Mouse (Mus musculus) heart, adult 2 months (tissue): Measurements from ENCODE around the gene Spsb1. TPM values are rescaled to one million over a fixed set of nuclear protein-coding genes. Genes with fewer than 3 reads are reported as not detected.

Experiments
- DNase-seq, 2 experiments: peaks; one replicate each; pipeline ENCODE4 v3.0.0; 2021
- H3K27ac ChIP-seq: fragments of 200-600 bp; 2 replicates; pipeline ENCODE4 v1.8.1; 2022
- H3K27me3 ChIP-seq: fragments of 200-500 bp; 2 replicates; pipeline ENCODE4 v1.6.1; 2012; ENCODE audit warnings: mild to moderate bottlenecking, low read length, inconsistent platforms, mixed read lengths; ENCODE audit not compliant: control insufficient read depth, insufficient read depth
- H3K36me3 ChIP-seq: fragments of 200-500 bp; 2 replicates; pipeline ENCODE4 v1.6.1; 2012; ENCODE audit warnings: low read length, inconsistent platforms; ENCODE audit not compliant: control insufficient read depth, insufficient read depth
- H3K4me1 ChIP-seq: fragments of 200-500 bp; 2 replicates; pipeline ENCODE4 v1.6.1; 2011; ENCODE audit warnings: low read length; ENCODE audit not compliant: control insufficient read depth, insufficient read depth
- H3K4me3 ChIP-seq: fragments of 200-600 bp; 2 replicates; pipeline ENCODE4 v1.8.1; 2022
- H3K79me2 ChIP-seq: fragments of 200-500 bp; replicated peaks from 2 replicates; pipeline ENCODE4 v1.6.1; 2012; ENCODE audit warnings: mild to moderate bottlenecking, inconsistent platforms, low read length, moderate library complexity, mixed read lengths; ENCODE audit not compliant: control insufficient read depth, insufficient read depth
- H3K9ac ChIP-seq: fragments of 200-500 bp; 2 replicates; pipeline ENCODE4 v1.6.1; 2012; ENCODE audit warnings: low read depth, mild to moderate bottlenecking, control low read depth, inconsistent platforms, low read length, mixed read lengths
- CTCF ChIP-seq: fragments of 200-600 bp; IDR thresholded peaks from 2 replicates; pipeline ENCODE4 v1.8.1; 2022; ENCODE audit warnings: antibody characterized with exemption, mild to moderate bottlenecking, moderate library complexity
- EP300 ChIP-seq: fragments of 200-500 bp; IDR thresholded peaks from 2 replicates; pipeline ENCODE4 v1.6.1; 2011; ENCODE audit warnings: low read depth, low read length, control low read depth; ENCODE audit not compliant: insufficient read depth
- POLR2A ChIP-seq: fragments of 200-500 bp; IDR thresholded peaks from 2 replicates; pipeline ENCODE4 v1.6.1; 2011; ENCODE audit warnings: mild to moderate bottlenecking, low read depth, low read length, control low read depth; ENCODE audit not compliant: insufficient read depth
- whole genome bisulfite sequencing: fragments of 180-500 bp; shearing (Covaris S2); methylation state at CpG from one replicate; pipeline ENCODE4 v1.1.7; 2018; 5-methylcytosine and 5-hydroxymethylcytosine counted together
- intact Hi-C: fragments of 180-260 bp; cut with DNase I; formaldehyde crosslinking; loops from one replicate; pipeline ENCODE4 v1.15.1; 2025
- polyA plus RNA-seq: library from polyadenylated mRNA; depleted of rRNA; stranded (reverse); fragments of >200 nt; gene quantifications from 2 replicates; pipeline ENCODE4 v1.2.3, GENCODE M21; 2012
- total RNA-seq, 2 experiments: library from RNA; stranded (reverse); gene quantifications; 2 replicates each; pipeline ENCODE4 v1.2.3; 2021

The Spsb1 gene
- total and polyA plus RNA-seq, 3 experiments, result 28.3 to 35.3 (median 32.2) TPM

DNA sequence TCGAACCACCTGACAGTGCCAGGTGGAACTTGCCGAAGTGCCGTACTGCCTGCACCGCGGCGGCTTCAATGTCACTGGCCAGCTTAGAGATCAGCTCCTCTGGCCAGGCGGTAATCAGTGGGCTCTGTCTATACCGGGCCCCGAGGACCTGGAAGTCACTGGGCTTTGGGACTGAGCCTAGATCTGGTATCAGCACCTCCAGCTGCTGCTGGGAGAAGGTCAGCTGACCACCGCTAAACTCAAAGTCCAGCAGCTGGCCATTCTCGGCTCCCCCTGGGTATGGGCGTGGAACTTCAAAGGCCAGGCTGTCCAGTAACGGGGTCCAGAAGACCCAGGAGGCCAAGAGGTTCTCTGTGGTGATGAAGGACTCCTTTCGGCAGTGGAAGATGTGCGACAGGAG, 27.3 kb upstream of the Spsb1 start:
- H3K9ac ChIP-seq, result no peak overlapping the region
- intact Hi-C loops, result loop anchor here (5.0 kb wide), 1 partner anchor 230 kb away; no protein-coding TSS in a partner anchor
- H3K4me1 ChIP-seq, result peaks cover 7% of the 10 kb centered on the region
- WGBS, result 75% methylated on average over 15 of the region's 15 CpGs
- TF ChIP-seq CTCF (no peak), POLR2A (no peak), EP300 (no peak)
- no peak overlapping the region for H3K27ac ChIP-seq
- no peak for DNase-seq
- H3K4me3 ChIP-seq, result no peak overlapping the region
- H3K36me3 ChIP-seq, result no peaks in the 10 kb centered on the region
- no peaks in the 10 kb centered on the region for H3K27me3 ChIP-seq
- H3K79me2 ChIP-seq, result no peaks in the 10 kb centered on the region

- intact Hi-C loops, result loop anchor here (1.0 to 5.0 kb wide), 2 partner anchors 174 to 228 kb away; no protein-coding TSS in a partner anchor
Measured at GRCm38 (mm10) chr4:149979819-149980308, 25.0 kb upstream of the Spsb1 start.

DNA sequence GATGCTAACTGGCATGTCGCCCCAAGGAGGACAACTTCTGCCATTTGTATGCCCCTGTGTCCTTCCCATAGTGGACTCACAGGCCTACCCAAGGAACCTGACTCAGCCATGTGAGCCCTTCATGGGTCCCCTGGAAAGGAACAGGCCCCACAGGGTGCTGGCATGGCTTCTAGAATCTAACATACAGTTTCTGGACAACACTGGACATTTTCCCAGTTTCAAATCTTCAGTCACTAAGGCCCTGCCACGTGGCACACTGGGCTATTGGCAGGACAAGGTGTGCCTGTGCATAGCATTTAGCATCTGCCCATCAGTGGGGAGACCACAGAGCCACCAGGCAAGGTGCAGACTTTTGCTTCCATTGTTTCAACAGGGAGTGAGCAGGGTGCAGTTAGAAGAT, 24.0 kb upstream of the Spsb1 start:
- Histone ChIP-seq H3K27ac (no peak overlapping the region), H3K79me2 (no peaks in the 10 kb centered on the region), H3K4me3 (no peak overlapping the region), H3K27me3 (no peaks in the 10 kb centered on the region), H3K9ac (no peak overlapping the region), H3K4me1 (peaks cover 11% of the 10 kb centered on the region), H3K36me3 (no peaks in the 10 kb centered on the region)
- TF ChIP-seq EP300 (no peak), CTCF (no peak)
- no peak for DNase-seq
- 74% methylated on average over 2 of the region's 2 CpGs for WGBS
- intact Hi-C loops, result no loop called here

More at GRCm38 (mm10) chr4:149979819-149980308, 25.0 kb upstream of the Spsb1 start:
- Histone ChIP-seq H3K9ac (no peak overlapping the region), H3K79me2 (no peaks in the 10 kb centered on the region), H3K27ac (no peak overlapping the region), H3K27me3 (no peaks in the 10 kb centered on the region), H3K36me3 (no peaks in the 10 kb centered on the region), H3K4me1 (peaks cover 11% of the 10 kb centered on the region), H3K4me3 (no peak overlapping the region)
- TF ChIP-seq CTCF, result no peak
- no peak for TF ChIP-seq POLR2A
- TF ChIP-seq EP300, result 0 out of 2 replicates have a peak, but pooled peaks have one; percentile 78
- 6% methylated on average over 12 of the region's 12 CpGs for WGBS
- DNase-seq, result peak; percentile 78 to 85

DNA sequence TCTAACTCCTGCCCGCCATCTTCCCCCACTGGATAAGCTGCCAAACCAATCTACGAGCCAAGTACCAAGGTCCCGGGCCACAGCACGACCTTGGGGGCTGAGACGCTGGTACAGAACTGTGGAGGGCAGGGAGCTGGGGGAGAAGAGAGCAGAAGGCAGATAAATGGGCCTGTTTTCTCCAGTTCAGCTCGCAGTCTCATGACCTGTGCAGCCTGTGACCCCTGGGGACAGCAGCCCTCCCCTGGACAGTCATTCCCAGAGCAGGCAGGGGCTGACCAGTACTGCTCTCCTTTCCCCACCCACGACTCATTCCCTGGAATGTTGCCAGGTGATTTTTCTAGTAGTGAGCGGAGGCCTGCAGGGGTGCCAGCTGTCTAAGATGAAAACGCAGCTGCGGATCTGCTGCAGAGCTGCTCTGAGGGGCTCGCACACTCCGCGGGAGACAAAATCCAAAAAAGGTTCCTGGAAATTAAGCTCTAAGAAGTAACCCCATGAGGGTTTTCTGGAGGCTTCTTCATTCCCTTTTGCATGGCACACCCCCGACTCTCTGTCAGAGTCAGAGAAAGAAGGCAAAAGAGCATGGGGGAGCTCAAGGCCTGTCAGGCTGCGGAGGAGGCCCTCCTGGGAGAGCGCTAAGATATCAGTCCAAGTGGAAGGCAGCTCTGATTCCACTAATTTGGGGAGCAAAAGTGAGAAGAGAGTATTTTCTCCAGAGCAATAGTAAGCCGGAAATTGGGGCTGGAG, 23.1 kb upstream of the Spsb1 start:
- no peak overlapping the region for H3K4me3 ChIP-seq
- no peak overlapping the region for H3K27ac ChIP-seq
- intact Hi-C loops, result no loop called here
- no peaks in the 10 kb centered on the region for H3K79me2 ChIP-seq
- no peaks in the 10 kb centered on the region for H3K27me3 ChIP-seq
- H3K4me1 ChIP-seq, result peaks cover 11% of the 10 kb centered on the region
- no peak overlapping the region for H3K9ac ChIP-seq
- WGBS, result 50% methylated on average over 17 of the region's 17 CpGs
- TF ChIP-seq POLR2A (no peak), CTCF (no peak), EP300 (no peak)
- H3K36me3 ChIP-seq, result no peaks in the 10 kb centered on the region
- peak in 1 of 2 experiments; percentile 30 for DNase-seq

- no peak overlapping the region for H3K27ac ChIP-seq
- no peaks in the 10 kb centered on the region for H3K36me3 ChIP-seq
- 82% methylated on average over 6 of the region's 6 CpGs for WGBS
- TF ChIP-seq CTCF (no peak), POLR2A (no peak), EP300 (no peak)
- no peak overlapping the region for H3K9ac ChIP-seq
- H3K27me3 ChIP-seq, result no peaks in the 10 kb centered on the region
- no peak overlapping the region for H3K4me3 ChIP-seq
- intact Hi-C loops, result no loop called here
- peaks cover 11% of the 10 kb centered on the region for H3K4me1 ChIP-seq
- DNase-seq, result no peak
- no peaks in the 10 kb centered on the region for H3K79me2 ChIP-seq
Measured at GRCm38 (mm10) chr4:149977181-149977580, 22.3 kb upstream of the Spsb1 start.

DNA sequence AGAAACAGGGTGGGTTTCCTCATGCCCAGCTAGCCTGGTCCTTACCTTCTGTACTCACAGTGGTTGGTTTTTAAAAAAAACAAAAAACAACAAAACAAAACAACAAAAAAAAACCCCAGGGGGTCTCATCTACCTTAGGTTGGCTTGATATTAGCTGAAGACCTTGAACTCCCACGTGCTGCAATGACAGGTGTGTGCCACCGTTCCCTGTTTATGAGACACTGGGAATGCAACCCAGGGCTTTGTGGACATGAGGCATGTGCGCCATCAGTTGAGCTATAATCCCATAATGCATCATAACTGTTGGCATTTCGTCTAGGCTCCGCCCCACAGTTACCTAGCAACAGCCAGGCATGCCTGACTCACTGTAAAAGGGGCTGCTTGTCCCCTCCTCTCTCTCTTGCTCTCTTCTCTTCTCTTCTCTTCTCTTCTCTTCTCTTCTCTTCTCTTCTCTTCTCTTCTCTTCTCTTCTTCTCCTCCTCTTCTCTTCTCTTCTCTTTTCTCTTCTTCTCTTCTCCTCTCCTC, 20.9 kb upstream of the Spsb1 start:
- Histone ChIP-seq H3K4me1 (peaks cover 11% of the 10 kb centered on the region), H3K36me3 (no peaks in the 10 kb centered on the region), H3K79me2 (no peaks in the 10 kb centered on the region), H3K4me3 (no peak overlapping the region), H3K27me3 (no peaks in the 10 kb centered on the region), H3K27ac (no peak overlapping the region), H3K9ac (no peak overlapping the region)
- WGBS, result 86% methylated on average over 5 of the region's 5 CpGs
- no peak for DNase-seq
- TF ChIP-seq CTCF (no peak), POLR2A (no peak), EP300 (no peak)
- intact Hi-C loops, result no loop called here
